Mouse (Mus musculus) embryonic facial prominence, embryonic 12.5 days (tissue): ENCODE measurements at regions not wholly inside any gene's neighbourhood (a gene's known extent, or its start where the extent isn't known, plus 50 kb on each side); places are given as distances from the start of the nearest gene placed in this dataset.

Experiments used
- ATAC-seq: fragments of 200-750 bp; cut with Nextera tagmentation; 2 replicates; pipeline ENCODE4 v1.8.0; 2017; ENCODE audit not compliant: insufficient number of reproducible peaks, insufficient read depth, low FRiP score, low TSS enrichment
- H3K27ac ChIP-seq: fragments of 300-500 bp; sonication (generic); 2 replicates; pipeline ENCODE4 v1.5.1; 2016; ENCODE audit warnings: mild to moderate bottlenecking
- H3K27me3 ChIP-seq: fragments of 300-500 bp; sonication (generic); 2 replicates; pipeline ENCODE4 v1.6.1; 2016; ENCODE audit warnings: mild to moderate bottlenecking, moderate library complexity
- H3K36me3 ChIP-seq: fragments of 300-500 bp; sonication (generic); 2 replicates; pipeline ENCODE4 v1.6.1; 2016; ENCODE audit warnings: mild to moderate bottlenecking
- H3K4me1 ChIP-seq: fragments of 300-500 bp; sonication (generic); 2 replicates; pipeline ENCODE4 v1.6.1; 2016
- H3K4me2 ChIP-seq: fragments of 300-500 bp; sonication (generic); replicated peaks from 2 replicates; pipeline ENCODE4 v1.6.1; 2016; ENCODE audit warnings: mild to moderate bottlenecking, moderate library complexity
- H3K4me3 ChIP-seq: fragments of 300-500 bp; sonication (generic); 2 replicates; pipeline ENCODE4 v1.5.1; 2016; ENCODE audit warnings: mild to moderate bottlenecking
- H3K9ac ChIP-seq: fragments of 300-500 bp; sonication (generic); 2 replicates; pipeline ENCODE4 v1.6.1; 2016; ENCODE audit warnings: mild to moderate bottlenecking, moderate library complexity
- H3K9me3 ChIP-seq: fragments of 300-500 bp; sonication (generic); 2 replicates; pipeline ENCODE4 v1.6.1; 2016; ENCODE audit warnings: mild to moderate bottlenecking, moderate library complexity
- WGBS: fragments of 180-500 bp; shearing (Covaris S2); methylation state at CpG from one replicate; pipeline ENCODE4 v1.1.7; 2016; 5-methylcytosine and 5-hydroxymethylcytosine counted together

DNA sequence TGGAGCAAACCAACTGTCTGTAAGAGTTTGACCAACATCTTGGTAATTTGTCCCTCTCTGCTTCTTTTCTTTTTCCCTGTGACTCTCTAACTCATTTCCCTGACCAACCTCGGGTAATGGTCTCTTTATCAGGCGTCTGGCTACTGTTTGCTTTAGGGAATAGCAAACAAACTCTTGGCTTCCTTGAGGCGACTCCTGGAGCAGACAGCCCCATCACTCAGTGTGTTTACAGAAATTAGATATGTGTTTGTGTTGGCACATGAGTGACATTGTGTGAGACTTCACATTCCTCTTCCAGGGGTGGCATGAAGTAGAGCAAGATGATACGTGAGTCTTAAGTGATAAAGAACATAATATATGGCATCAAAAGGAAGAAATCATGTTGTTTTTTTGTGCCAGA, 195.7 kb upstream of the Hhip start:
- ATAC-seq, result no peak
- Histone ChIP-seq H3K27me3 (no peaks in the 10 kb centered on the region), H3K36me3 (no peaks in the 10 kb centered on the region), H3K9ac (no peak overlapping the region), H3K4me2 (no peak overlapping the region), H3K4me1 (no peaks in the 10 kb centered on the region), H3K9me3 (no peaks in the 10 kb centered on the region), H3K4me3 (no peak overlapping the region), H3K27ac (no peak overlapping the region)
- 38% methylated on average over 4 of the region's 4 CpGs for WGBS

DNA sequence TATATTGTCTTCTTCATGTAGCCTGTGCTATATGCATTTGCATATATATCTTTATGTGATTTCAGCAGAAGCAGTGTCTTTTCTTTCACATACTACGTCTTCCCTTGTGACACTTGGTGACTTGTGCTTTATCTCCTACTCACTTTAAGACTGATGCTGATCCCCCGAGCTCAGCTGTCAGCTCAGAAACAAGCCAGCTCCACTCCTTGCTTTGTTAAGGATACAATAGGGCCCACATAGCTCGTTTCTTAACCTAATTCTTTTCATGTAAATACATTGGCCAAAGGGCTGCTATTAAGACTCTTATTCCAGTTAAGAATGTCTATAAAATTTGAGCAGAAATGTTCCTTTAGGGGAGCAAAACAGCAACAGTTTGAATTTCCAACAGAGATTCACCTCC, 193.8 kb upstream of the Hhip start:
- H3K9ac ChIP-seq, result no peak overlapping the region
- no peak overlapping the region for H3K4me2 ChIP-seq
- H3K27ac ChIP-seq, result no peak overlapping the region
- WGBS, result 36% methylated on average over 3 of the region's 3 CpGs
- H3K4me1 ChIP-seq, result no peaks in the 10 kb centered on the region
- no peaks in the 10 kb centered on the region for H3K27me3 ChIP-seq
- H3K9me3 ChIP-seq, result no peaks in the 10 kb centered on the region
- no peak for ATAC-seq
- no peaks in the 10 kb centered on the region for H3K36me3 ChIP-seq
- no peak overlapping the region for H3K4me3 ChIP-seq

DNA sequence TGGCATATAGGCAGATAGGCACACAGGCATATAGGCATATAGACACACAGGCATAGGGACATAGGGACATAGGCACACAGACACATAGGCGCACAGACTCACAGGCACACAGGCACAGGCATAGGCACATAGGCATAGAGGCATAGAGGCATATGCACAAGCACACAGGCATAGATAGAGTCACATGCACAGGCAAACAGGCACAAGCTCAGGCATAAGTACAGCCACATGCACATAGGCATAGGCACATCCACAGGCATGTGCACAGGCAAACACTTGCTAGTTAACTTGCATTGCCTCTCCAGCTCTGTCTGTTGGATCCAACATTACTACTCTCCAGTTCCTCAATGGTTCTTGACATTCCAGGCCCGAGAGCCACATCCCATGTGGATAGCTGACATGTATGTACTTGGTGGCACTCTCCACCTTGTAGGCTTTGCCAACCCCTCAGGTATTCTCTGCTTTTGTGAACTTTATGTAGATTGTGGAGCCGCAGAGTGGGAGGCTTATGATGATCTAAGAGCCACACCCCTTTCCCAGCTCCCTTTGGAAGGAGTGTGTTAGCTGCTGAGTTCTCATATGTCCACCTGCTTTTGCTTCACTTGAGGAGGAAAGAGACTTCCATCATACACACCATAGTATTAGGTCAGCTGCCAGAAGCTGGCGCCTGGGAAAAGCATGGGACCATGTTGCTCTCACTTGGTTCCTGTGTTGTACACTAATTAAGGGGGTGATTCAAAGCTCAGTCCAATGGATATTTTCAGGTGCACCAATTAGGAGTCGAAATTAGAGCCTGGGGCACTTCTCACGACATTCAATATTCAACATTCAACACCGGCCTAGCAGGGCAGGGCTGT, 192.7 kb upstream of the Hhip start:
- H3K4me2 ChIP-seq, result no peak overlapping the region
- no peak for ATAC-seq
- no peaks in the 10 kb centered on the region for H3K9me3 ChIP-seq
- H3K27ac ChIP-seq, result no peak overlapping the region
- no peaks in the 10 kb centered on the region for H3K36me3 ChIP-seq
- WGBS, result 67% methylated on average over 7 of the region's 7 CpGs
- no peak overlapping the region for H3K9ac ChIP-seq
- no peaks in the 10 kb centered on the region for H3K27me3 ChIP-seq
- H3K4me1 ChIP-seq, result no peaks in the 10 kb centered on the region
- no peak overlapping the region for H3K4me3 ChIP-seq

DNA sequence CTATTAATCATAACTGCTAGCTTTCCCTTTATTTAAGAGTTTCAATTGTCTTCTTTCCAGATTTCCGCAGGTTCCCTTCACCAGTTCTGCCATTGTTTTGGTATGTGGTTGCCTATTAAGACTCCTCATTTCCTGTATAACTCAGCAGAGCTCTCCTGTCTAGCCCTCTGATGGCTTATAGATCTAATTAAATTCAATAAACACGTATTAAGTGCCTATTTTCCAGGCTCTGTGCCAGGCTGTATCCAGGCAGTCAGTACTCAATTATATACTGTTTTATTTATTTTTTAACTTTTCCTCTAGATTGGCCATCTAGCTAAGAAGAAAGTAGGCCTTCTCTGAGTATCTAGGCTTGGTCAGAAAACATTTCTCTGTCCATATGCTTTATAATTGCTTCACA, 192.0 kb upstream of the Hhip start:
- no peaks in the 10 kb centered on the region for H3K27me3 ChIP-seq
- H3K4me2 ChIP-seq, result no peak overlapping the region
- H3K4me3 ChIP-seq, result no peak overlapping the region
- H3K9ac ChIP-seq, result no peak overlapping the region
- no peaks in the 10 kb centered on the region for H3K9me3 ChIP-seq
- no peaks in the 10 kb centered on the region for H3K4me1 ChIP-seq
- no peak for ATAC-seq
- H3K36me3 ChIP-seq, result no peaks in the 10 kb centered on the region
- H3K27ac ChIP-seq, result no peak overlapping the region
- WGBS, result 53% methylated on average over 2 of the region's 2 CpGs

GRCm38 (mm10) chr8:80239879-80240278, 182.1 kb upstream of the Hhip start:
- no peaks in the 10 kb centered on the region for H3K27me3 ChIP-seq
- H3K9ac ChIP-seq, result no peak overlapping the region
- no peak overlapping the region for H3K27ac ChIP-seq
- H3K9me3 ChIP-seq, result no peaks in the 10 kb centered on the region
- H3K4me3 ChIP-seq, result no peak overlapping the region
- WGBS, result 77% methylated on average over 4 of the region's 4 CpGs
- ATAC-seq, result no peak
- no peaks in the 10 kb centered on the region for H3K36me3 ChIP-seq
- no peak overlapping the region for H3K4me2 ChIP-seq
- H3K4me1 ChIP-seq, result no peaks in the 10 kb centered on the region

DNA sequence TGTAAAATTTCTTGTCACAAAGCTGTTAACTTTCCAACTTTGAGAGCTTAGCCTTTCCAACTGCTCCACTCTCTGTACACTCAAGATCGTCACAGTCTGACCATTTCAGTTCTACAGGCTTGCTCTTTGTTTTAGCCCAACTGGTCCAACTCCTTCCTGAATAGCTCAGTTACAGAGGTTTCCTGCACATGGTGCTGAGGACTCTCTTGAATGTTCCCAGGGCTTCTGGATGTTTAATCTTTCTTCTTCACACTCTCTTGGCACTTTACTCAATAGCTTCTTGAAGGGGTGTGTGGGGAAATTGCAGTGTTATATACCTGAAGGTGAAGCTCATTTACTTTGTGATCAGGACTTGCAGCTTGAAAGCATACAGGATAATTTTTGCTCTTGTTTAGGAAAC, 152.6 kb upstream of the Hhip start:
- H3K4me3 ChIP-seq, result no peak overlapping the region
- no peak for ATAC-seq
- 78% methylated on average over 1 of the region's 1 CpGs for WGBS

DNA sequence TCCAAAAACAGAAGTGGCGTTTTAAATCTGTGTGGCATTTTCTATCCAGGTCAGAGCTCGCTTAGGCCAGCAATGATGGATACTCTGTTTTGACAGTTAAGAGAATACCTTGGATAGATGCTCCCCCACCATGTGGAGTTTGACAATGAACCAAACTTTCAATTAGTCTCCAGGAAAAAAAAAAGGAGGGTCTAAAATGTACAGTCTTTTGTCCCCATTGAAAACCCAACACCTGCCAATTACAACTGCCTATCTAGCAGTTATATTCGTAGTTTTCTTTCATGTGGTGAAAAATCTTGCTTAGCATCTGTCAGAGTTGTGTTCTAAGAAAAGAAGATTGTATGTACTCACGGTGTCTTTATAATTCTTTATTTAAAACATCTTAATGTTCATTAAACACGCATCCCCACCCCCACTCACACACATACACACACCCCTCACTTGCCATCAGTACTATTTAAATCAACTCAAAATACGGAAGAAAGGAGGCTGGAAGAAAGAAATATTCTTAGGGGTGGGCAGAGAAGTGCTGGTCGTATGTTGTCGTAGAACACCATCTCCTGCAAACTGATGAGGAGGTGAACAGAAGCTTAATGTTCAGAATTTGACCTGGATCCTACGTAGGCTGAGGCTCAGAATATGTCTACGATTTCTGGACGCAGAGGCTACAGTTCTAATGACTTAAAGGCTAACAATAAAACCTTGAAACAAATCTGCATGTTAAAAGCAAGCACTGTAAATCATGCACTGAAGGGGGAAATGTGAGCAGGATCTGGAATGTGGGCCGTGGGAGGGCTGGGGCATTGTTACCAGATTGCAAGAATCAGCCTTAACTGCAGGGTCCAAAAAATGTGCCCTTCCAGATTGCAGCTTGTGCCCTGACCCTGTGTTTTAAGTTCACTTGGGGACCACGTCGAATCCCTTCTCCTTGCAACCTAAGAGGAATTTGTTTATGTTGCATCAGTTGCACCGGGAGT, 147.2 kb upstream of the Hhip start:
- H3K4me1 ChIP-seq, result peaks cover 12% of the 10 kb centered on the region
- H3K27me3 ChIP-seq, result no peaks in the 10 kb centered on the region
- H3K36me3 ChIP-seq, result no peaks in the 10 kb centered on the region
- ATAC-seq, result no peak
- H3K4me3 ChIP-seq, result no peak overlapping the region
- no peak overlapping the region for H3K4me2 ChIP-seq
- H3K9ac ChIP-seq, result no peak overlapping the region
- no peak overlapping the region for H3K27ac ChIP-seq
- 50% methylated on average over 15 of the region's 15 CpGs for WGBS
- no peaks in the 10 kb centered on the region for H3K9me3 ChIP-seq

More for the DNA sequence above, 152.6 kb upstream of the Hhip start:
- no peaks in the 10 kb centered on the region for H3K36me3 ChIP-seq
- H3K9ac ChIP-seq, result no peak overlapping the region
- no peaks in the 10 kb centered on the region for H3K27me3 ChIP-seq
- H3K9me3 ChIP-seq, result no peaks in the 10 kb centered on the region
- no peak overlapping the region for H3K27ac ChIP-seq
- no peak overlapping the region for H3K4me2 ChIP-seq
- no peaks in the 10 kb centered on the region; the same call in 1 of the 2 replicates for H3K4me1 ChIP-seq

- peaks cover 12% of the 10 kb centered on the region for H3K4me1 ChIP-seq
- no peaks in the 10 kb centered on the region for H3K9me3 ChIP-seq
- WGBS, result 55% methylated on average over 4 of the region's 4 CpGs
- H3K9ac ChIP-seq, result no peak overlapping the region
- no peaks in the 10 kb centered on the region for H3K27me3 ChIP-seq
- no peaks in the 10 kb centered on the region for H3K36me3 ChIP-seq
- H3K4me3 ChIP-seq, result no peak overlapping the region
- ATAC-seq, result no peak
- no peak overlapping the region for H3K27ac ChIP-seq
- no peak overlapping the region for H3K4me2 ChIP-seq
These were observed 146.2 kb upstream of the Hhip start for GRCm38 (mm10) chr8:80203769-80204677.

DNA sequence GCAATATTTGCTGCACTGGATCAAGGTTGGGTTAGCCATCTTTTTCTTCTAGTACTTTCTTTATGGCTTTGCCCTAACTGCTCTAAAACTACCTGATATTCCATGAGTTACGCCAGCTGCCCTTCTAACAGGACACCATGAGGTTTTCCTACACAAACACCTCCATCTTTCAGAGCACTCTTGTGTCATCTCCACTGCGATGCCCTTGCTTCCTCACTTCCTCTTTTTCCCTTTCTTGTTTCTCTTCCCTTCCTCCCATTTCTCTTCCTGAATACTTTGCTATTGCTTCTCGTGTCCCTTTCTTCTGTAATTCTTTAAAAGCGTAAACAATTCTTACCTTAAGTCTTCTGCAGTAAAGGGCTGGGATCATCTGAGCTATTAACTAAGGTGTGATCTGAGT, 139.9 kb upstream of the Hhip start:
- H3K27me3 ChIP-seq, result no peaks in the 10 kb centered on the region
- H3K4me1 ChIP-seq, result no peaks in the 10 kb centered on the region
- H3K36me3 ChIP-seq, result no peaks in the 10 kb centered on the region
- no peak overlapping the region for H3K4me3 ChIP-seq
- no peaks in the 10 kb centered on the region for H3K9me3 ChIP-seq
- no peak overlapping the region for H3K9ac ChIP-seq
- no peak for ATAC-seq
- H3K4me2 ChIP-seq, result no peak overlapping the region
- H3K27ac ChIP-seq, result no peak overlapping the region
- 90% methylated on average over 4 of the region's 4 CpGs for WGBS

- 51% methylated on average over 4 of the region's 4 CpGs for WGBS
- no peaks in the 10 kb centered on the region for H3K27me3 ChIP-seq
These were observed 132.7 kb upstream of the Hhip start for GRCm38 (mm10) chr8:80190510-80190908.

DNA sequence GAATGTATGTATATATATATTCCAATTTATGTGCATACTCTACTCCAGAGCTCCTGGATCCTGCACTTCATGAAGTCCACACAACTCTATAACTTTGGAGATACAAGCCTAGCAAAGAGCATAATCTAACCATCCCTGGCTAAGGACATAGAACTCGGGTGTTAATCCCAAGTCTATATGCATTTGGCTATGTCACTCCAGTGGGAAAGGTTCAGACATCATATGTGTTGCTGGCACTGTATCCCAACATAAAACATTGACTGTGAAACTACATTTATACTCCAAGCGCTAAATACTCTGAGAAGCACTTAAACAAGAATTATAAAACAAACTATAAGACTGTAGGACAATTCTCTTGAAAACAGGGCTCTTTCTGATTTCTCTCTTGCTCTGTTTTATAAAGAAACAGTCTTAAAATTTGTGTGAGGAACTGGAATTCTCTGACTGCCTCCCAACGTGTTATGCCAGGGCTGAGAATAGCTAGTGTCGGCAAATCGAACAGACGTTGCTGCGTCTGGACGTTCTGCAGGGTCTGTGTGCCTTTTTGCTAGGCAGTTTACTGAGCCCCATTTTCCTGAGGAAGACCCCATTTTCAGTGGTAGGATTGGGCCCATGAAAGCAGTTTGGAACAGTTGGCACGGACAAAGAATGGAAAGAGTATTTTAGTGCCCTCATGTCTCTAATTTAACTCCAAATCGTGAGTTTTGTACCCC, 132.1 kb upstream of the Hhip start:
- WGBS, result 78% methylated on average over 10 of the region's 10 CpGs
- H3K9ac ChIP-seq, result no peak overlapping the region
- no peak overlapping the region for H3K27ac ChIP-seq
- H3K4me3 ChIP-seq, result no peak overlapping the region
- H3K4me1 ChIP-seq, result no peaks in the 10 kb centered on the region
- no peaks in the 10 kb centered on the region for H3K36me3 ChIP-seq
- H3K27me3 ChIP-seq, result no peaks in the 10 kb centered on the region
- no peak for ATAC-seq
- no peaks in the 10 kb centered on the region for H3K9me3 ChIP-seq
- no peak overlapping the region for H3K4me2 ChIP-seq

More at GRCm38 (mm10) chr8:80190510-80190908, 132.7 kb upstream of the Hhip start:
- no peak overlapping the region for H3K27ac ChIP-seq
- no peaks in the 10 kb centered on the region for H3K4me1 ChIP-seq
- ATAC-seq, result no peak
- no peaks in the 10 kb centered on the region for H3K36me3 ChIP-seq
- H3K4me3 ChIP-seq, result no peak overlapping the region
- H3K4me2 ChIP-seq, result no peak overlapping the region
- H3K9me3 ChIP-seq, result no peaks in the 10 kb centered on the region
- H3K9ac ChIP-seq, result no peak overlapping the region
